Mouse (Mus musculus): Measurements from ENCODE around the gene Crybb1. TPM values are rescaled to one million over a fixed set of nuclear protein-coding genes. Genes with fewer than 3 reads are reported as not detected.
A peak's percentile ranks its signal among the peaks of the same experiment; 100 is the strongest.

Gene Crybb1
- not detected in 3 replicates for total RNA-seq (2017)

DNA sequence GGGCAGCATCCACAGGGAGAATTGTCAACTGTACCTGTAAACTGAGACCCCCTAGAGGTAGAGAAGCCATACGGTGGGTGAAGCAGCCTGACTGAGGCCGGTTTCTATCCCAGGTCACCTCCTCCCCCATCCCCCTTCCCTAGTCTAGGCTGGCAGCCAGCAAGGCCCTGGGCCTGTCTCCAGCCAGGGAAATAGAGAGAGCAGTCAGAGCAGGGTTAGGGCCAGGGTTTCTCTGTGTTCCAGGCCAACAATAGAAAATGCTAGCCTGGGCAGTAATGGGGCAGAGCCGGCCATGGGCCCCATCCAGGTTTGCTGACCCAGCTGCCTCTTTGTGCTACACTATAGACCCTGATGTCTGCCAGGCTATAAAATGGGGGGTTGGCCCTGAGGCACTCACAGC is at the start of gene Crybb1:
Crybb1 (plus strand) TSS at position 390 of the 400 bp plus-strand sequence.
- no peak for ATAC-seq (replicated peaks; ENCODE audit: insufficient number of reproducible peaks, low FRiP score, low TSS enrichment, poor library complexity, severe bottlenecking)

DNA sequence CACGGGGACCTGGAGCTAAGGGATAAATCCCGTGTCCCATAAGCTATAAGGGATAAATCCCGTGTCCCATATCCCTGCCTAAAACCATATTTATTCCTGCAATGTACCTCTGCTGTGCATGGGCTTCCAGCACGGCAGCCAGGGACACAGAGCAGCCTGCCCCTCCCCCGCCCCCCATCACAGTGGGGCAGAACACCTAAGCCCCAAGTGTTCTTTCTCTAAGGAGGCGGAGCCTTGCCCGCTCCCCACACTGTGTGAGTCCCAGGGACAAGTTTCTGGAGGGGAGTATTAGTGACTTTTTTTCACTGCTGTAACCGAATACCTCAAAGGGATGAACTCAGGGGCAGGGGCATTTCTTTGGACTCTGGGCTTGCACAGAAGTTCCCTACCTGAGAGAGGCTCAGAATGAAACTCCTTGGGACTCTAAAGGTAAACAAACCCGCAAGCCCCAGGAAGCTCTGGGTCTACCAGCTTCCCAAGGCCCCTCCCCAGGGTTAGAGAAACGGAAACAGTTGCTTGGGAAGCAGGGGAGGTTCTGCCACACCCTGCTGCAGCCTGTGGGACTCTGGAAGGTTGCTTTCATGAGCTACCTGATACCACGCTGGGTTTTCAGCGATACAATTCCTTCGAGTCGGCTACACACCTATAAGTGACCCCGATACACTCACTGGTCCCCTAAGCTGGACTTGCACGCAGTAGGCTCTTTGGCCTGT is 48.9 kb upstream of the Crybb1 start:
- ATAC-seq (replicated peaks; ENCODE audit: insufficient number of reproducible peaks, low FRiP score, low TSS enrichment, poor library complexity, severe bottlenecking): no peak

- no peak for ATAC-seq (replicated peaks; ENCODE audit: insufficient number of reproducible peaks, low FRiP score, low TSS enrichment, poor library complexity, severe bottlenecking)
Observed at GRCm38 (mm10) chr5:112208321-112208720, 47.3 kb upstream of the Crybb1 start.

GRCm38 (mm10) chr5:112210104-112210503 is 45.5 kb upstream of the Crybb1 start:
- ATAC-seq (replicated peaks; ENCODE audit: insufficient number of reproducible peaks, low FRiP score, low TSS enrichment, poor library complexity, severe bottlenecking): peak; percentile 58

GRCm38 (mm10) chr5:112211911-112212310 is 43.7 kb upstream of the Crybb1 start:
- no peak for ATAC-seq (replicated peaks; ENCODE audit: insufficient number of reproducible peaks, low FRiP score, low TSS enrichment, poor library complexity, severe bottlenecking)

- ATAC-seq (replicated peaks; ENCODE audit: insufficient number of reproducible peaks, low FRiP score, low TSS enrichment, poor library complexity, severe bottlenecking): no peak
Observed at GRCm38 (mm10) chr5:112212711-112213264, 42.8 kb upstream of the Crybb1 start.

DNA sequence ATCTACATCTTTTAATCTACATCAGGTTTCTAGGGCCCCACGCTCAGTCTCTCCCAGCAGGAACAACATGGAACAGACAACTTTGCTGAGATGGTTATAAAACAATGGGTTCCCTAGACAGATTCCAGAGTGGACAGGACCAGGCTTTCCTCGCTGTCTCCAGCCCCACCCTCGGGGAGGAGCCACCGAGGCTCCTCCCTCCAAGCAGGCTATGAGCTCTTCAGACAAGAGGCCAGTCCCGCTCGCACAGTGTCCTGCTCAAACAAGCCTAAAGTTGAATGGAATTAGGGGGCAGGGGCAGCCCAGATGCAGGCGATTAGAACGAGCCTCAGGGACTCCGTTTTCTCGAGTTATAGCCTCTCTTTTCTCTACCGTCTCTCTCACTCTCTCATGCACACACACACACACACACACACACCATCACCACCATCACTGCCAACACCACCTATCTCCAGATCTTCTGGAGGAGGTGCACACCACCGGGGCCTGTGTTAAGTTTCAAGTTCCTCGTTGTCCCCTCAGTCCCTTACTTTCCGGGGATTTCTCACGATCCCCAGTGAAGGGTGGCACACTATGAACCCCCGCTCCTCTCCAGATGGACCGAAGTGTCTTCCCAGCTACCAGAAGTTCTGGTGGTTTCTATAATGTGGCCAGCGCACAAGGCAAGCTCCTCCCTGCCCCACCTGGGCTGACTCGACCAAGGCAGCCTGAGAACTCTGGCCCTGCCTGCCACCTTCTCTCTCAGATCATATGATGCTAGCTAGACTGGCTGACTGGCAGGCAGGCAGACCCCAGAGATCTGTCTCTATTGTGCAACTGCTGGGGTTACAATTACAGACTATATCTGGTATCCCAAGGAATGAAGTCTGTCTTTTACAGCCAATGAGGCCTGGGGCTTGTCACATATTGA is 42.0 kb upstream of the Crybb1 start:
- ATAC-seq (replicated peaks; ENCODE audit: insufficient number of reproducible peaks, low FRiP score, low TSS enrichment, poor library complexity, severe bottlenecking): no peak

DNA sequence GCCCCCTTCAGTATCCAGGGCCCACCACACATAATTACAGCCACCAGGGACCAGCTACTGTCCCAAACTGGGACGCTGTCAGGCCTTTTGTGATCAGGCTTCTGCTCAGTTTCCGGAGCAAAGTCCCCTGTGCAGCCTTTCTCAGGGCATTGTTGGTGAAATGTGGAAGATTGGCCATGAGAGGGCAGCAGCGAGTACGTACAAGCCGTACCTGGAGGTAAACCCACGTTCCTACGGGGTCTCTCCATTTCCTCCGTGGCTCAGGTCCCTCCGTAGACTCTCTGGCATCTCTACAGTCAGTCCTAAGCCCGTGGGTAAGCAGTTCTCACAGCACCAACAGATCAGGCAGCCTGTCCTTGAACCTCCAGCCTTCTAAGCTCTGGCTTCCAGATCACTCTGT is 41.2 kb upstream of the Crybb1 start:
- no peak for ATAC-seq (replicated peaks; ENCODE audit: insufficient number of reproducible peaks, low FRiP score, low TSS enrichment, poor library complexity, severe bottlenecking)

- no peak for ATAC-seq (replicated peaks; ENCODE audit: insufficient number of reproducible peaks, low FRiP score, low TSS enrichment, poor library complexity, severe bottlenecking)
Observed at GRCm38 (mm10) chr5:112215291-112215751, 40.3 kb upstream of the Crybb1 start.

GRCm38 (mm10) chr5:112215801-112216251 is 39.8 kb upstream of the Crybb1 start:
- ATAC-seq (replicated peaks; ENCODE audit: insufficient number of reproducible peaks, low FRiP score, low TSS enrichment, poor library complexity, severe bottlenecking): no peak

- ATAC-seq (replicated peaks; ENCODE audit: insufficient number of reproducible peaks, low FRiP score, low TSS enrichment, poor library complexity, severe bottlenecking): no peak
Observed at GRCm38 (mm10) chr5:112216335-112216734, 39.3 kb upstream of the Crybb1 start.

DNA sequence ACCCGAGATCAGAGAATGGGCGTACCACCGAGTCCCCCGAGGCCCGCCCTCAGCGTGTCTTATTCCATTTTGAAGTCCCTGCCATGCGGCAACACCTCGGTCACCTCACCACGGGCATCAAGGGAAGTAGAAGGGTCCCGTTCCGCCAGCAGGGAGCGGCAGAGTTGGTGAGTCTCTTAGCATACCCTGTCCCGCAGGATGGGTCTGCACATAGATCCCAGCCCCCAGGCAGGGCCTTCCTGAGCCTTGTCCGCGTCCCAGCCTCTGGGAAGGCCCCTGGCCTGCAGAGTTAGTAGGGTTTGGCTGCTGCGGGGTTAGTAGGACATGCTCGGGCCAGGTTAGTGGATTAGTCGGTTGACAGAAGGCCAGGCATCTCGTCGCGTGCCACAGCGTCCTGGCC is 38.6 kb upstream of the Crybb1 start:
- no peak for ATAC-seq (replicated peaks; ENCODE audit: insufficient number of reproducible peaks, low FRiP score, low TSS enrichment, poor library complexity, severe bottlenecking)

DNA sequence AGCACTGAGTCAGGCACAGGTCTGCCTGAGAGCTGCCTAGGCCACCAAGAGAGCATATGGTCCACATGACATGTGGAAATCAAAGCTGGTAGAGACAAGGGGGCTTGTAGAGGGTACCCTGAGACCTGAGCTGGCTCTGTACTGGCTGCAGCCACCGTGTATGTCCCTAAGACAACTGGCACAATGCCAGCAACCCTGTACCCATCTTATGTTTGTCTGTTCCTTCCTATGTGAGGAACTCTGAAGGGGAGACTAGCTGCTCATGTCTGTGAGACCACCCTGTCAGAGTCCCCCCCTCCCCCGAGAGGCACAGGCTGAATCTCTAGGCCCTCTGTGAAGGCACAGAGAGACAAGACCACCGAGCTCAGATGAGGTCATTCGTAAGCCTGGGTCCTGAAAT is 36.9 kb upstream of the Crybb1 start:
- no peak for ATAC-seq (replicated peaks; ENCODE audit: insufficient number of reproducible peaks, low FRiP score, low TSS enrichment, poor library complexity, severe bottlenecking)

- no peak for ATAC-seq (replicated peaks; ENCODE audit: insufficient number of reproducible peaks, low FRiP score, low TSS enrichment, poor library complexity, severe bottlenecking)
Observed at GRCm38 (mm10) chr5:112219398-112219797, 36.2 kb upstream of the Crybb1 start.

- 0 out of 2 replicates have a peak, but pooled peaks have one; percentile 30 for ATAC-seq (replicated peaks; ENCODE audit: insufficient number of reproducible peaks, low FRiP score, low TSS enrichment, poor library complexity, severe bottlenecking)
Observed at GRCm38 (mm10) chr5:112220203-112220602, 35.4 kb upstream of the Crybb1 start.

DNA sequence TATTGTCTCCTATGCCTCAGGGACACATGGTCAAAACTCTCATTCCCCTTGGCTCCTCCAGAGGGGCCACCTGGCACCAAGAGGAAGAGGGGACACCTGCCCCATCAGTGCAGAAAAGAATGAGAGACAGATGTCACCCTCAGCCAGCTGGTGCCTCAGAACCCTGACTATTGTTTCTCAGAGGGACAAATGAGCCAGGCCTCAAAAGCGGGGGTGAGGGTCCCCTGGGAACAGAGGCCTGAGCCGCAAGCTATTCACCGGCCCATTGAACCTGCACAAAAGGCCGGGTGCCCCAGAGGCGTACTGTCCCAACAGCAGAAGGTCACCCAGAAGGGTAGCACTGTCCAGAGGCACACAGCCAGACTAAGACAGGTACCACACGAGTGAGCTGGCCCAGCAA is 30.0 kb upstream of the Crybb1 start:
- no peak for ATAC-seq (replicated peaks; ENCODE audit: insufficient number of reproducible peaks, low FRiP score, low TSS enrichment, poor library complexity, severe bottlenecking)

GRCm38 (mm10) chr5:112227354-112227753 is 28.3 kb upstream of the Crybb1 start:
- no peak for ATAC-seq (replicated peaks; ENCODE audit: insufficient number of reproducible peaks, low FRiP score, low TSS enrichment, poor library complexity, severe bottlenecking)

DNA sequence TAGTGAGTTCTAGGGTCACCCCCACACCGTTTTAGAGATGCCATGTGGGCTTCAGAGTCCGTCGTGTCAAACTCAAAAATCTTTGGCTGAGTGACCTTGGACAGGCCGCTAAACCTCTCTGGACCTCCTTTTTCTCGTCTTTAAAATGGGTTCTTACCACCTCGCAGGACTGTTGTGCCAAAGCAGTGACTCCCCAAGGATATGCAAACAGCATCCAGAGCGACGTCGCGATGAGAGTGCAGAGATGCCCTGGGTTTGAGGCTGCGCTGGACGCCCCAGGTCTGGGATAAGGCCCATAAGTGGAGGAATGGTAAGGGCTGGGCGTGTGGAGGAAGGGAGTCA is 27.7 kb upstream of the Crybb1 start:
- ATAC-seq (replicated peaks; ENCODE audit: insufficient number of reproducible peaks, low FRiP score, low TSS enrichment, poor library complexity, severe bottlenecking): no peak

- 0 out of 2 replicates have a peak, but pooled peaks have one; percentile 20 for ATAC-seq (replicated peaks; ENCODE audit: insufficient number of reproducible peaks, low FRiP score, low TSS enrichment, poor library complexity, severe bottlenecking)
Observed at GRCm38 (mm10) chr5:112228240-112229076, 27.2 kb upstream of the Crybb1 start.

Data from monocyte, adult 5-6 weeks (primary cell).